Mouse (Mus musculus) hindbrain, postnatal 0 days (tissue): Measurements from ENCODE around the gene Tspan12. TPM values are rescaled to one million over a fixed set of nuclear protein-coding genes. Genes with fewer than 3 reads are reported as not detected.
A peak's percentile ranks its signal among the peaks of the same experiment; 100 is the strongest.

Experiments used
- ATAC-seq: fragments of 200-750 bp; cut with Nextera tagmentation; 2 replicates; pipeline ENCODE4 v1.8.0; 2017; ENCODE audit warnings: mild to moderate bottlenecking, moderate TSS enrichment, moderate library complexity
- DNase-seq: peaks from one replicate; pipeline ENCODE4 v3.0.0-alpha.2; 2015; ENCODE audit warnings: low spot score
- H3K27ac ChIP-seq: fragments of 300-500 bp; sonication (generic); 2 replicates; pipeline ENCODE4 v1.5.1; 2014; ENCODE audit warnings: mild to moderate bottlenecking
- H3K27me3 ChIP-seq: fragments of 300-500 bp; sonication (generic); 2 replicates; pipeline ENCODE4 v1.6.1; 2014; ENCODE audit warnings: low read length, mixed read lengths; ENCODE audit not compliant: insufficient read depth
- H3K36me3 ChIP-seq: fragments of 300-500 bp; sonication (generic); 2 replicates; pipeline ENCODE4 v1.6.1; 2014; ENCODE audit warnings: low read length, mixed read lengths; ENCODE audit not compliant: insufficient read depth
- H3K4me1 ChIP-seq: fragments of 300-500 bp; sonication (generic); 2 replicates; pipeline ENCODE4 v1.6.1; 2014; ENCODE audit warnings: antibody characterized with exemption, low read length, mixed read lengths; ENCODE audit not compliant: insufficient read depth
- H3K4me2 ChIP-seq: fragments of 300-500 bp; sonication (generic); 2 replicates; pipeline ENCODE4 v1.6.1; 2014; ENCODE audit warnings: low read depth, mild to moderate bottlenecking, low read length, moderate library complexity, mixed read lengths
- H3K4me3 ChIP-seq: fragments of 300-500 bp; sonication (generic); 2 replicates; pipeline ENCODE4 v1.5.1; 2014; ENCODE audit warnings: low read length
- H3K9ac ChIP-seq: fragments of 300-500 bp; sonication (generic); replicated peaks from 2 replicates; pipeline ENCODE4 v1.6.1; 2014; ENCODE audit warnings: mild to moderate bottlenecking, low read length, moderate library complexity, mixed read lengths
- H3K9me3 ChIP-seq: fragments of 300-500 bp; sonication (generic); 2 replicates; pipeline ENCODE4 v1.6.1; 2016; ENCODE audit warnings: low read length, mixed read lengths
- CTCF ChIP-seq: IDR thresholded peaks from 2 replicates; pipeline ENCODE4 v1.5.1; 2016; ENCODE audit warnings: antibody characterized with exemption, control low read depth, low read depth
- WGBS: fragments of 180-500 bp; shearing (Covaris S2); extraction: QIAGEN DNeasy Blood & Tissue Kit; methylation state at CpG from one replicate; pipeline ENCODE4 v1.1.7; 2014; 5-methylcytosine and 5-hydroxymethylcytosine counted together
- polyA plus RNA-seq: library from polyadenylated mRNA; unstranded; fragments of >200 nt; fragmentation: Nextera tagmentation; extraction: Ambion mirVana; gene quantifications from 2 replicates; pipeline ENCODE4 v1.2.1, GENCODE M21; 2015
- total RNA-seq: library from RNA; depleted of rRNA; stranded (reverse); fragments of >200 nt; gene quantifications from 2 replicates; pipeline ENCODE4 v1.2.3, GENCODE M21; 2014

The Tspan12 gene
- total and polyA plus RNA-seq, 2 experiments from 2014 or later: 24.8 to 62.5 TPM

GRCm38 (mm10) chr6:21863561-21863960, 11.2 kb upstream of the Tspan12 start:
- H3K27ac ChIP-seq: no peak overlapping the region
- DNase-seq (no peak), ATAC-seq (no peak)
- no peak for TF ChIP-seq CTCF
- H3K9me3 ChIP-seq: no peaks in the 10 kb centered on the region
- H3K4me2 ChIP-seq: no peak overlapping the region
- H3K9ac ChIP-seq: no peak overlapping the region
- H3K27me3 ChIP-seq: no peaks in the 10 kb centered on the region
- H3K36me3 ChIP-seq: no peaks in the 10 kb centered on the region
- no peak overlapping the region for H3K4me3 ChIP-seq
- H3K4me1 ChIP-seq: no peaks in the 10 kb centered on the region
- WGBS: 24% methylated on average over 1 of the region's 1 CpGs

GRCm38 (mm10) chr6:21861316-21861715, 9.0 kb upstream of the Tspan12 start:
- Histone ChIP-seq H3K27ac (no peak overlapping the region), H3K4me3 (no peak overlapping the region), H3K9me3 (no peaks in the 10 kb centered on the region), H3K27me3 (no peaks in the 10 kb centered on the region), H3K4me2 (no peak overlapping the region), H3K4me1 (no peaks in the 10 kb centered on the region), H3K9ac (no peak overlapping the region), H3K36me3 (no peaks in the 10 kb centered on the region)
- DNase-seq (no peak), ATAC-seq (no peak)
- no peak for TF ChIP-seq CTCF
- 41% methylated on average over 2 of the region's 2 CpGs for WGBS

GRCm38 (mm10) chr6:21857843-21858242, 5.5 kb upstream of the Tspan12 start:
- no peaks in the 10 kb centered on the region for H3K36me3 ChIP-seq
- no peak overlapping the region for H3K27ac ChIP-seq
- peak overlapping the region; percentile 42 for H3K4me2 ChIP-seq
- TF ChIP-seq CTCF: no peak
- peak; percentile 83 for ATAC-seq
- H3K9ac ChIP-seq: no peak overlapping the region
- H3K9me3 ChIP-seq: no peaks in the 10 kb centered on the region
- 9% methylated on average over 7 of the region's 7 CpGs for WGBS
- H3K4me1 ChIP-seq: no peaks in the 10 kb centered on the region
- H3K27me3 ChIP-seq: no peaks in the 10 kb centered on the region
- DNase-seq: peak; percentile 72
- H3K4me3 ChIP-seq: no peak overlapping the region

- Histone ChIP-seq H3K36me3 (no peaks in the 10 kb centered on the region), H3K4me3 (no peak overlapping the region), H3K4me2 (no peak overlapping the region), H3K9ac (no peak overlapping the region), H3K4me1 (no peaks in the 10 kb centered on the region), H3K27me3 (no peaks in the 10 kb centered on the region), H3K9me3 (no peaks in the 10 kb centered on the region), H3K27ac (no peak overlapping the region)
- no peak for ATAC-seq
- TF ChIP-seq CTCF: no peak
- WGBS: 49% methylated on average over 7 of the region's 7 CpGs
- DNase-seq: no peak
These were observed 3.6 kb upstream of the Tspan12 start for GRCm38 (mm10) chr6:21855921-21856320.

GRCm38 (mm10) chr6:21853342-21853741, 1.0 kb upstream of the Tspan12 start:
- Histone ChIP-seq H3K4me1 (no peaks in the 10 kb centered on the region), H3K36me3 (no peaks in the 10 kb centered on the region), H3K27me3 (no peaks in the 10 kb centered on the region), H3K4me2 (no peak overlapping the region), H3K9me3 (no peaks in the 10 kb centered on the region), H3K4me3 (no peak overlapping the region), H3K27ac (no peak overlapping the region), H3K9ac (no peak overlapping the region)
- no peak for TF ChIP-seq CTCF
- 47% methylated on average over 6 of the region's 6 CpGs for WGBS
- DNase-seq (no peak), ATAC-seq (no peak)

- ATAC-seq (peak; percentile 91), DNase-seq (peak; percentile 84)
- Histone ChIP-seq H3K4me1 (no peaks in the 10 kb centered on the region), H3K4me2 (peak overlapping the region; percentile 79), H3K36me3 (no peaks in the 10 kb centered on the region), H3K4me3 (peak overlapping the region; percentile 87), H3K9me3 (no peaks in the 10 kb centered on the region), H3K27me3 (no peaks in the 10 kb centered on the region), H3K27ac (peak overlapping the region; percentile 84), H3K9ac (peak overlapping the region; percentile 83)
- WGBS: 2% methylated on average over 62 of the region's 62 CpGs
- peak; percentile 5 for TF ChIP-seq CTCF
These were observed 545 bp downstream of the Tspan12 start for GRCm38 (mm10) chr6:21851596-21852343.

GRCm38 (mm10) chr6:21851346-21851595, 1.0 kb downstream of the Tspan12 start:
- ATAC-seq: no peak; the same call in 1 of the 2 replicates
- DNase-seq: no peak
- no peaks in the 10 kb centered on the region for H3K4me1 ChIP-seq
- peak overlapping the region; percentile 79 for H3K4me2 ChIP-seq
- H3K36me3 ChIP-seq: no peaks in the 10 kb centered on the region
- H3K9me3 ChIP-seq: no peaks in the 10 kb centered on the region
- 0% methylated on average over 5 of the region's 5 CpGs for WGBS
- TF ChIP-seq CTCF: peak; percentile 74; the same call in 1 of the 2 replicates
- no peaks in the 10 kb centered on the region for H3K27me3 ChIP-seq
- peak overlapping the region; percentile 83 for H3K9ac ChIP-seq
- H3K27ac ChIP-seq: peak overlapping the region; percentile 84; the same call in 1 of the 2 replicates
- H3K4me3 ChIP-seq: peak overlapping the region; percentile 87
